Mouse (Mus musculus): ENCODE measurements at regions not wholly inside any gene's neighbourhood (a gene's known extent, or its start where the extent isn't known, plus 50 kb on each side); places are given as distances from the start of the nearest gene placed in this dataset.

DNA sequence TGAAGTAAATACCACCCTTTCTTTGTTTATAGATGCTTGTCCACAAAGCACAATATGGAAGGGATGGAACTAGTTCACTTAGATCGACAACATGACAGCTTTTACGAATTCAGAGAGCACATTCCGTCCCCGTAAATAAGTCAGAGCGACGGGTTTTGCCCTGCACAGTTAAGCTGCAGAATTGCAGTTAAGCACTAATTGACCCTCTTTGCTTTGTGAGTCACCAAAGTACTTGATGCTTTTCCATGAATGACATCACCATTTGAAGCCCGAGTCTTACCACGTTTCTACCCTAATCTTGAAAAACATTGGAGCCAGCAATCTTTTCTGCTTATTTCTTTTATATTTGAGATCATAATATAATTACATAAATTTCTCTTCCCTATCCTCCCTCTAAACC is 305.3 kb upstream of the Fam98a start:
- TF ChIP-seq CTCF (IDR thresholded peaks at IDR 0.05; ENCODE audit: borderline replicate concordance, insufficient read depth, low read length) (no peak), POLR2A (IDR thresholded peaks at IDR 0.05; ENCODE audit: low read depth, low read length) (no peak)
- no peaks in the 10 kb centered on the region for H3K4me1 ChIP-seq (ENCODE audit: control insufficient read depth, insufficient read depth, low read length)
- no peak overlapping the region for H3K27ac ChIP-seq (ENCODE audit: insufficient read depth, low read length)
- H3K4me3 ChIP-seq (ENCODE audit: insufficient read depth, low read length), result no peak overlapping the region

DNA sequence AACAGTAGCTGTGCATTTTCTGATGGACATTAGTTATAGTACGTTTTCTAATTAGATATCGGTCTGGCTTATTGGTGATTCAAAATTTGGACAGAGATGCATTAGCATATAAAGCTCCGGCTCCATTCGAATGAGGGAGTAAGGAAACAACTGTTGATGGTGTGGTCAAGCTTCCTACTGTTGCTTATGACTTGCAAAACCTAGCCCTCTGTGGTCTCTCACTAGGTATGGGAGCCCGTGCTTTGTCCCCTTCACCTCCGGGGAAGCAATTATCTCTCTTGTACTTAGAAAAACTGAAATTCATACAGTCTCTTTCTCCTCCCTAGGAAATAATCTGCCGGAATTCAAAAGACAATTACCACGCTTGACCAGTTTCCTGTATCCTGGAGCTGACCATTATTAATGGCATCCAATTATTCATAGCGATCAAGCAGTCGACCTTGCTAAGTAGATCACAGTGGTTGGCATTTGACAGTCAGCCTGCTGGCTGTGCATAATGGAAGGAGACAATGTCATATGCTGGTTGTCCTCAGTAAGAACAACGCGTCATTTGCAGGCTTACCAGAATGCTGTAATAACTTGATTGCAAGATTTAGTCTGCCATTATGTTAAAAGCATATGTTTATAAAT is 264.4 kb upstream of the Fam98a start:
- no peak overlapping the region for H3K27ac ChIP-seq (ENCODE audit: insufficient read depth, low read length)
- no peak for TF ChIP-seq POLR2A (IDR thresholded peaks at IDR 0.05; ENCODE audit: low read depth, low read length)
- no peak for TF ChIP-seq CTCF (IDR thresholded peaks at IDR 0.05; ENCODE audit: borderline replicate concordance, insufficient read depth, low read length)
- H3K4me1 ChIP-seq (ENCODE audit: control insufficient read depth, insufficient read depth, low read length), result no peaks in the 10 kb centered on the region
- no peak overlapping the region for H3K4me3 ChIP-seq (ENCODE audit: insufficient read depth, low read length)

DNA sequence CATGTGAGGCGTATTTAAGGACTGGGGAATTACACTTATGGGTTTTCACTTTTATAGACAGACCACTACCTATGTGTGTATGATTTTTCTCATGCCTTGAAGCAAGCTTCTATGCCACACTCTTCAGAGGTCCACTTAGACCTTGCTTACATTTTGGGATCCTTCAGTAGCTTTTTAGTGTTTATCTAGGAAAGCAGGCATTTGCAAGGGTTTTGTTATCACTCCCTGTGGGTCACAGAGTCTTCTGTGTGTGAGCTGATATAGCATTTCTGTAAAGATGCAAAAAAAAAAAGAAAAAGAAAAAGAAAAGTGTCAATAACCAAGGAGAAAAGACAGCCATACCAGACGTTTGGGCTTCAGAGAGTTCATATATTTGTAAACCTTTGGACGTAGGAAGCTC is 260.4 kb upstream of the Fam98a start:
- TF ChIP-seq POLR2A (IDR thresholded peaks at IDR 0.05; ENCODE audit: low read depth, low read length) (no peak), CTCF (IDR thresholded peaks at IDR 0.05; ENCODE audit: borderline replicate concordance, insufficient read depth, low read length) (no peak)
- Histone ChIP-seq H3K4me1 (ENCODE audit: control insufficient read depth, insufficient read depth, low read length) (no peaks in the 10 kb centered on the region), H3K27ac (ENCODE audit: insufficient read depth, low read length) (no peak overlapping the region), H3K4me3 (ENCODE audit: insufficient read depth, low read length) (no peak overlapping the region)

- Histone ChIP-seq H3K4me1 (ENCODE audit: control insufficient read depth, insufficient read depth, low read length) (no peaks in the 10 kb centered on the region; the same call in 1 of the 2 replicates), H3K4me3 (ENCODE audit: insufficient read depth, low read length) (no peak overlapping the region), H3K27ac (ENCODE audit: insufficient read depth, low read length) (no peak overlapping the region)
- TF ChIP-seq CTCF (IDR thresholded peaks at IDR 0.05; ENCODE audit: borderline replicate concordance, insufficient read depth, low read length) (no peak), POLR2A (IDR thresholded peaks at IDR 0.05; ENCODE audit: low read depth, low read length) (no peak)
Observed at GRCm38 (mm10) chr17:75808524-75809326, 257.0 kb upstream of the Fam98a start.

DNA sequence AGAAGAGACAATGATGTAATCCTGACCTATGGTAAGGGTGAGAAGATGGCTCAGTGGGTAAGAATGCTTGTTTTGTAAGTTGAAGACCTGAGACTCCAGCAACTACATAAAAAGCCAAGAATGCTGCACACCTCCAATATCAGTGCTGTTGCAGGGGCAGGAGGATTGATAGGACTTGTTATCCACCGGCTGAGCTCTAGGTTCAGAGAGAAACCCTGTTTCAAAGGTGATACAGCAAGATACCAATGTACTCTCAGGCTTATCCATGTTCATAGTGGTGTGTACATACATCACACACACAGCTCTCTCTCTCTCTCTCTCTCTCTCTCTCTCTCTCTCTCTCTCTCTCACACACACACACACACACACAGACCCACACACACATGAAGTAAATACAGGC is 256.3 kb upstream of the Fam98a start:
- Histone ChIP-seq H3K4me1 (ENCODE audit: control insufficient read depth, insufficient read depth, low read length) (no peaks in the 10 kb centered on the region; the same call in 1 of the 2 replicates), H3K4me3 (ENCODE audit: insufficient read depth, low read length) (no peak overlapping the region), H3K27ac (ENCODE audit: insufficient read depth, low read length) (no peak overlapping the region)
- no peak for TF ChIP-seq CTCF (IDR thresholded peaks at IDR 0.05; ENCODE audit: borderline replicate concordance, insufficient read depth, low read length)
- TF ChIP-seq POLR2A (IDR thresholded peaks at IDR 0.05; ENCODE audit: low read depth, low read length), result no peak

- Histone ChIP-seq H3K27ac (ENCODE audit: insufficient read depth, low read length) (0 out of 2 replicates have a peak overlapping the region, but pooled peaks have one; percentile 41), H3K4me3 (ENCODE audit: insufficient read depth, low read length) (no peak overlapping the region), H3K4me1 (ENCODE audit: control insufficient read depth, insufficient read depth, low read length) (no peaks in the 10 kb centered on the region; the same call in 1 of the 2 replicates)
- TF ChIP-seq POLR2A (IDR thresholded peaks at IDR 0.05; ENCODE audit: low read depth, low read length), result no peak
- no peak for TF ChIP-seq CTCF (IDR thresholded peaks at IDR 0.05; ENCODE audit: borderline replicate concordance, insufficient read depth, low read length)
Observed at GRCm38 (mm10) chr17:75804358-75804757, 252.6 kb upstream of the Fam98a start.

- no peaks in the 10 kb centered on the region for H3K4me1 ChIP-seq (ENCODE audit: control insufficient read depth, insufficient read depth, low read length)
- H3K4me3 ChIP-seq (ENCODE audit: insufficient read depth, low read length), result no peak overlapping the region
- TF ChIP-seq POLR2A (IDR thresholded peaks at IDR 0.05; ENCODE audit: low read depth, low read length) (no peak), CTCF (IDR thresholded peaks at IDR 0.05; ENCODE audit: borderline replicate concordance, insufficient read depth, low read length) (no peak)
- H3K27ac ChIP-seq (ENCODE audit: insufficient read depth, low read length), result no peak overlapping the region
Observed at GRCm38 (mm10) chr17:75796380-75796779, 244.6 kb upstream of the Fam98a start.

GRCm38 (mm10) chr17:75795772-75796171 is 244.0 kb upstream of the Fam98a start:
- TF ChIP-seq POLR2A (IDR thresholded peaks at IDR 0.05; ENCODE audit: low read depth, low read length) (no peak), CTCF (IDR thresholded peaks at IDR 0.05; ENCODE audit: borderline replicate concordance, insufficient read depth, low read length) (no peak)
- H3K4me3 ChIP-seq (ENCODE audit: insufficient read depth, low read length), result no peak overlapping the region
- H3K27ac ChIP-seq (ENCODE audit: insufficient read depth, low read length), result no peak overlapping the region
- H3K4me1 ChIP-seq (ENCODE audit: control insufficient read depth, insufficient read depth, low read length), result no peaks in the 10 kb centered on the region

- Histone ChIP-seq H3K4me1 (ENCODE audit: control insufficient read depth, insufficient read depth, low read length) (no peaks in the 10 kb centered on the region), H3K27ac (ENCODE audit: insufficient read depth, low read length) (no peak overlapping the region), H3K4me3 (ENCODE audit: insufficient read depth, low read length) (no peak overlapping the region)
- TF ChIP-seq POLR2A (IDR thresholded peaks at IDR 0.05; ENCODE audit: low read depth, low read length), result no peak
- TF ChIP-seq CTCF (IDR thresholded peaks at IDR 0.05; ENCODE audit: borderline replicate concordance, insufficient read depth, low read length), result no peak
Observed at GRCm38 (mm10) chr17:75779770-75780169, 228.0 kb upstream of the Fam98a start.

DNA sequence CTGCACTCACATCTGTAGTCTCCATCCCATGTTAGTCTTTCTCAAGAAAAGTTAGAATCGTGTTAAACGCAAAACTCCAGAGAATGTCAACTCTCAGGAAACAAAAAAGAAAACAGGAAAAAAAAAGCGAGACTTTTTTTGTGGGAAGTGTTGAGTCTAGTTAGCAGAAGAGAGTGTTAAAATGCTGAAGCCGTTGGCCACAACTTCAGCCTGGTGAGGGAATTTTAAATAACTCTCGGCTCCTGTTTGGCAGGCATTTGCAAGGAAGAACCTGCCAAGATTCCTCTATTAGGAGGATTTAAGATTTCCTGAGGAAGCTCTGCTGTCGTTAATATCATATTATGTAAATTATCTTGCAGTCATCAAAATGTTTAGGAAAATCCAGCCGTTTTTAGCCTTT is 224.9 kb upstream of the Fam98a start:
- TF ChIP-seq CTCF (IDR thresholded peaks at IDR 0.05; ENCODE audit: borderline replicate concordance, insufficient read depth, low read length), result no peak
- TF ChIP-seq POLR2A (IDR thresholded peaks at IDR 0.05; ENCODE audit: low read depth, low read length), result no peak
- Histone ChIP-seq H3K4me1 (ENCODE audit: control insufficient read depth, insufficient read depth, low read length) (no peaks in the 10 kb centered on the region), H3K27ac (ENCODE audit: insufficient read depth, low read length) (no peak overlapping the region), H3K4me3 (ENCODE audit: insufficient read depth, low read length) (no peak overlapping the region)
